Mouse (Mus musculus): ENCODE measurements around the gene Msl1. TPM values are rescaled to one million over a fixed set of nuclear protein-coding genes. Genes with fewer than 3 reads are reported as not detected.

Gene Msl1
- total RNA-seq, 1 experiment from 2014 or later: 109 TPM

DNA sequence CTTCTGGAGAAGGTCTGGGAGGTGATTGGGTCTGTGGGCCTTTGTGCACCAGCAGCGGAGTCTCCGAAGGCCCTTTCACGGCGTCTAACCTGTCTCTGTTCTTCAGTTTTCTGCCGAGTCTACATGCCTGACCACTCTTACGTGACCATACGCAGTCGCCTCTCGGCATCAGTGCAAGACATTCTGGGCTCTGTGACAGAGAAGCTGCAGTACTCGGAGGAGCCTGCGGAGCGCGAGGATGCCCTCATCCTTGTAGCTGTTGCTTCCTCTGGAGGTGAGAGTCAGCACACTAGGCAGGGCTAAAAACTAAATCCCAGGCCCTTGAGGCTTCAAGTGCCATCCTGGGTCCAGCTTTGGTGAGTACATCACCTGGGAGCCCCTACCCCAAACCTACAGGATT lies 50.7 kb downstream of the Msl1 start:
- no peak for DNase-seq

- DNase-seq: no peak
Measured at GRCm38 (mm10) chr11:98846865-98847604, 51.7 kb downstream of the Msl1 start.

DNA sequence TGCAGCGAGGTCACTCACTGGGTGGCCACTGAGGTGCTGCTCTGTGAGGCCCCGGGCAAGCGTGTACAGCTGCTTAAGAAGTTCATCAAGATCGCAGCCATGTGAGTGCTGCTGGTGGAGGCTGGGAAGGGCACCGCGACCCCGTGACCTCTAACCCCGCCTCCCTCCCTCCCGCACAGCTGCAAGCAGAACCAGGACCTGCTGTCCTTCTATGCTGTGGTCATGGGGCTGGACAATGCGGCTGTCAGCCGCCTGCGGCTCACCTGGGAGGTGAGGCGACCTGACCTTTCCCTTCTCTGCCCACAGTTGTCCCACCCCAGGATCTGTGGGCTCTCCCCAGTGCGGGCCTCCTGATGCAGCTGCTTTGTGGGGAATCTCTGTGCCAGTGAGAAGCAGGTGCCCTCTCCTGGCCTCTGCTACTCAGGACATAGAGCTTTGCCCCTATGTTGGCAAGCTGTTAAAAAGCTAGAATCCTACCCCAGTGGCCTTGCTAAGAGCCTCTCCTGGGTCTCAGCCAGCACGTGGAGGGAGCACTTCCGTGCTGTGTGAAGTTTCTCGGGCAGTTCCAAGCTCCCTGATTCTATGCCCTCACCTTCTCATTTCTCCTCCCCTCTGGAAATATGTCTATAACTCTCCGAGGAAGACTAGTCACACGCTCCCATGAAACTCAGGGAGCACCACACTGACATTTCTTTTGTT lies 54.0 kb downstream of the Msl1 start:
- no peak for DNase-seq

- no peak for DNase-seq
Measured at GRCm38 (mm10) chr11:98850100-98851093, 55.1 kb downstream of the Msl1 start.

DNA sequence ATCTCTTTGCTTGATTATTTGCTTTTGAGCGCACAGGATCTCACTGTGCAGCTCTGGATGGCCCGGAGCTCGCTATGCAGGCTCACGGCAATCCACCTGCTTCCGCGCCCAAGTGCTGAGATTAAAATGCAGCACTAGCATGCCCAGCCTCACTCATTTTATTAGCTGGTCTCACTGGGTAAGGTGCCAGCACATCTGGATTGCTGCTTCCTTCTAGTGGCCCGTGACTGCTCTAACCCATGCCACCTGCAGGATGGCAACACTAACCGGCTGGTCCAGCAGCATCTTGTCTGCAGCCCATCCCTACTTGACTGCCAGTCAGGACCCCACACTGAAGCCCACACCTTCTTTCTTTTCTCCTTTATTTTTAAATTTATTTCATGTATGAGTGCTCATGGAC lies 58.8 kb downstream of the Msl1 start:
- DNase-seq: no peak

DNA sequence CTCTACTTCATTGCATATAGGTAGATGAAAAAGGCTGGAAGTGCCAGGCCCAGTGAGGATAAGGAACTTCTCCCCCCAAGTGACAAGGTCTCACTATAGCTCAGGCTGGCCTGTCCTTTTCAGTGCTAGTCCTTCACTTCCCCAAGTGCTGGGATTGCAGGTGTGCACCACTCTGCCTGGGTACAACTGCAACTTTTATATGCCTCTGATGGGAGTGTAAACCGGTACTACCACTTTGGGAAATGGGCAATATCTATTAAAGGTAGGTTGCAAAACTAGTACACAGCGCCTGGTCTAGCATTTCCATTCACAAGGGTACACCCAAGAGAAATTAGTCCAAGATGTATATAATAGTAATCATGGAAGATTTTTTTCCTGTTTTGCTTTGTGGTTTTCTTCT lies 59.3 kb downstream of the Msl1 start:
- DNase-seq: no peak

Other genes with a start within 250 kb of the Msl1 start
- 0.30 TPM in 1 of 2 replicates, not detected in the other for gene Ikzf3, start 249.5 kb upstream of the Msl1 start, total RNA-seq (2021)
- gene Zpbp2, start 244.4 kb upstream of the Msl1 start, total RNA-seq (2021): 0.70 TPM in 1 of 2 replicates, not detected in the other
- gene Ormdl3, start 208.1 kb upstream of the Msl1 start, total RNA-seq (2021): 96.8 and 98.6 TPM in 2 replicates
- not detected in 2 replicates for gene Lrrc3c, start 197.2 kb upstream of the Msl1 start, total RNA-seq (2021)
- gene Gm12355, start 169.9 kb upstream of the Msl1 start, total RNA-seq (2021): 7.6 and 13.5 TPM in 2 replicates
- 25.1 and 29.1 TPM in 2 replicates for gene Gsdma3, start 169.2 kb upstream of the Msl1 start, total RNA-seq (2021)
- 0.88 and 1.8 TPM in 2 replicates for gene Gsdma2, start 148.8 kb upstream of the Msl1 start, total RNA-seq (2021)
- gene Gsdma, start 131.2 kb upstream of the Msl1 start, total RNA-seq (2021): not detected in 2 replicates
- 134 and 138 TPM in 2 replicates for gene Psmd3, start 113.0 kb upstream of the Msl1 start, total RNA-seq (2021)
- gene Csf3, start 94.3 kb upstream of the Msl1 start, total RNA-seq (2021): not detected in 2 replicates
- 40.9 and 61.5 TPM in 2 replicates for gene Med24, start 66.1 kb upstream of the Msl1 start, total RNA-seq (2021)
- 82.5 and 89.4 TPM in 2 replicates for gene Thra, start 54.9 kb upstream of the Msl1 start, total RNA-seq (2021)
- gene Nr1d1, start 20.2 kb upstream of the Msl1 start, total RNA-seq (2021): 234 and 238 TPM in 2 replicates
- gene Casc3, start 9.4 kb downstream of the Msl1 start, total RNA-seq (2021): 37.2 and 41.5 TPM in 2 replicates
- gene Rapgefl1, start 41.3 kb downstream of the Msl1 start, total RNA-seq (2021): 0.52 and 0.70 TPM in 2 replicates
- 18.0 and 26.4 TPM in 2 replicates for gene Wipf2, start 68.1 kb downstream of the Msl1 start, total RNA-seq (2021)
- gene Cdc6, start 112.3 kb downstream of the Msl1 start, total RNA-seq (2021): 1.7 and 4.3 TPM in 2 replicates
- 21.8 and 27.7 TPM in 2 replicates for gene Rara, start 132.3 kb downstream of the Msl1 start, total RNA-seq (2021)
- not detected in 2 replicates for gene Gjd3, start 187.5 kb downstream of the Msl1 start, total RNA-seq (2021)
- 28.2 and 39.3 TPM in 2 replicates for gene Top2a, start 228.7 kb downstream of the Msl1 start, total RNA-seq (2021)
- gene Igfbp4, start 245.7 kb downstream of the Msl1 start, total RNA-seq (2021): 50.5 and 61.1 TPM in 2 replicates

All from adrenal gland, postnatal 25 days (tissue).